Mouse (Mus musculus): Measurements from ENCODE around the gene Htatip2.
A peak's percentile ranks its signal among the peaks of the same experiment; 100 is the strongest.

The Htatip2 gene

GRCm38 (mm10) chr7:49786618-49787382 lies 27.9 kb downstream of the Htatip2 start:
- peak; percentile 22 for DNase-seq (ENCODE audit: low spot score)

- no peak for DNase-seq (ENCODE audit: low spot score)
Observed at GRCm38 (mm10) chr7:49787383-49787645, 28.4 kb downstream of the Htatip2 start.

DNA sequence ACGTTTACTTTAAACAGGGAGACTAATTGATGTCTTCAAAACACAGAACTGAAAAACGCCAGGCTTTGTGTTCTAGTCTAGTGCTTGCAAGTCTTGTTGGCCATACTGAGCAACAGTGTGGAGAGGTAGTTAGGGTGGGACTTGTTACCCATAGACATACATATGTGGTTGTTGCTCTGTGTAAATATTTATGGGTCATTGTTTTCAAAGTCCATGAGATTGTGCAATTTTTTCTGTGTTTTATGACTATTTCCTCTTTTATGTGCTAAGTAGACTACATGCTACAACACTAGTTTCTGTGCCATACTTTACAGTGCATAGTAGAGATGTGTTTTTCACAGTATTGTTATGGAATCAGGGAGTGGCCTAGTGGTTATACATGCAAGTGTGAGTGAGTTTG lies 35.4 kb downstream of the Htatip2 start:
- no peak for DNase-seq (ENCODE audit: low spot score)

- no peak for DNase-seq (ENCODE audit: low spot score)
Observed at GRCm38 (mm10) chr7:49797171-49797570, 38.3 kb downstream of the Htatip2 start.

DNA sequence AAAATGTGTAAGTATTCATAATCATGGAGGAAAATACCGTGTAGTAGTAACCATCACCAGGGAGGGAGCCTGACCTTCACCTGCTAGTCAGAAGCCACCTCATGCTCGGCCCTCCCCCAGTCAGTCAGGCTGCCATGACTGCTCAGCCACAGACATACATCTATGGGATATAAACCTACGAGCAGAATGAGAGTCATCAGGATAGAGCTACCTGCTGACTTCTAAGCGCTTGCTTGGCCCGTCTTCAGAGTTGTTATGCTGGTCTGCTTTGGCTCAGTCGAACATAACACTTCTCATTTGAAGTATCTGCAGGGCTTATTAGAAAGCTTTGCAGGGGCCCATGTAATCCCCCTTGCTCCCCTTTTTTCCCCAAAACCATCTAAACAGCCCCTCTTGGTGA lies 44.6 kb downstream of the Htatip2 start:
- no peak for DNase-seq (ENCODE audit: low spot score)

DNA sequence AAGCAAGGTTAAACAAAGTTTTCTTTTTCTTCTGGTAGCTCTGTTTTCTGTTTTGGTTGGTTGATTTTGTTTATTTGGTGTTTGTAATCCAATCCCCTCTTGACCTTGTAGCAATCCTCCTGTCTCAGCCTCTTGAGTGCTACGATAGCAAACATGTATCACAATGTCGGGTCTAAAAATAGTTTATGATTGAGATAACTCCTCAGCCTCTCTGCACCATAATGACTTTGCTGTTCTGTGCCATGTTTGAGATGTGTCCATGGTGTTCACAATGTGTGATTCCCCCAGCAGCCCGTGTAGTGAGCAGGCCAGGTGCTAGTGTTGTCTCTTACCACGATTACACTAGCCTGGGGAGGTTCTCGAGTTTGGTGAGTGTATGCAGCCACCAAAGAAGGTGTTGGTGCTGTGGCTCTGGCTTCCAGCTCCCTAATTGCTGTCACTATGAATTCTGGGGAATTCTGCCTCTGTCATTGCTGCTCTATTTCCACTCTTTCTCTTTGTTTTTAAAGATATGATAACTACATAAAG lies 45.8 kb downstream of the Htatip2 start:
- no peak for DNase-seq (ENCODE audit: low spot score)

DNA sequence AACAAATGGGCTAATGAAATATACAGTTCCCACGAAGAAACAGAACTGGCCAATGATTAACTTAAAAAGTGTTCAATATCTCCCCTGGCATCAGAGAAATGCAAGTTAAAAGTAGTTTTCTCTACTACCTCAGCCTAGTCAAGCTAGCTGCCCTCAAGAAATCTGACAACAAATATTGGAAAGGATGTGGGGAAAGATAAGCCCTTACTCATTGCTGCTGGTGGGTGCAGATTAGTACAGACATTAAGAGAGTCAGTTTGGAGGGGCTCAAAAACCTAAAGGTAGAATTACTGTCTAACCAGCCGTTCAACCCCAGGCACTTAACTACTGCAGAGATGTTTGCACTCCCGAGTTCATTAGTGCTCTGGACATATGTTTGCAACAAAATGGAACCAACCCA lies 46.7 kb downstream of the Htatip2 start:
- DNase-seq (ENCODE audit: low spot score) = no peak

DNA sequence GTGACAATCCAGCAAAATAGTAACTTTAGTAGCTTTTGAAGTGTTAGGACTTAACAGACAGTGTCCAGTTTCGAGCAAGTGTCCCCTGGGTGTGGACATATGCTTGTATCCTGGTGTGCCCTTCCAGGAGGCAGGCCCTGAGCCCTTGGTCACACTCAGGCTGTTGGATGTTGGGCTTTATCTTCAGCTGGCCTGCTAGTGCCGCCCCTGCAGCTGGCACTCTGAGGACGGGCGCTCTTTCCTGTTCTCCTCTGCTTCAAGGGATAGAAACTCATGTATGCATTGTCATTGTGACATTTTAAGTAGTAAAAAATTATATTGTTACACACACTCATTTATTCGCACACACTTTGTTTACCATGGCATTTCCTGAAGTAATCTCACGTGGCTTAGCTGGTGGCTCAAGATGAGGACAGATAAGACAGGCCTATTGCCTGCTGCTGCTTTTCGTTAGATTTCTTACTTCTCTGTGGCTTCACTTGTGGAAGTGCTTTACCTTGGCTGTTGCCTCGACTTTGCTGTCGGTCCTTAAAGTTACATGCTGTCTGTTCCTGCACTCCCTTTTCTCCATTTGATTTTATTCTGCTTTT lies 48.3 kb downstream of the Htatip2 start:
- no peak for DNase-seq (ENCODE audit: low spot score)

DNA sequence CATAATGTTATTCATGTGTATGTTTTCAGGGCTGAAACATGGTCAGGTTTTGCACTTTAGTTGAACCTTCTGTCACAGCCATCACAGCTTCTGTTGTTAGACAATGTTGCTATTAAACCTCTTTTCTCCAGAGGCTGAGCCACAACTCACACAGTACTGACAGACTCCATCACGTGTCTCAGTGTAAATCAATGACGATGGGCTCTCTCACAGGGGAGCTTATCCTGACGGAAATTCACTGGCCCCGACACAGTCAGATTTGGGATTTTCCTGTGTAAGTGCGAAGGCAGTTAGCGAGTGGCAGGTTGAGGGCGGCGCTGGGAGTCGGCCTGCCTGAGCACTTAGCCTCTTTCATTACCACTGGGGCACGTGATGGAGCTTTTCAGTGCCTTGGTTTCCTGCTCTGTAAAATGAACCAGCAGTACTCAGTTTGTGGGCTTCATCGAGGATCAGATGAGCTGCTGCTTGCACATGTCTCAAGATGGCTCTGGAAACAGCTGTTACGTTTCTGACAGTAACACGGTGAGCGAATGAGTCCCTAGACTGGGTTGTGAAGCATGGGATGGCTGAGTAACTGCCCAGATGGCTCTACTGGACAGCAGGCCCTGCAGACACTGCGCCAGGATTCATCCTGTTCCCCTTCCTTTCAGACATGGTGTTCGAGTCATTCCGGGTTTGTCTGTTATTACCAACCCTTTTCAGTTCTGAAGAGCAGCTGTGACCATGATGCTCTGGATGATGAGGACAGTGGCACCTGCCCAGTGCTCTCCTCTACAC lies 49.1 kb downstream of the Htatip2 start:
- no peak for DNase-seq (ENCODE audit: low spot score)

GRCm38 (mm10) chr7:49809100-49809499 lies 50.2 kb downstream of the Htatip2 start:
- no peak for DNase-seq (ENCODE audit: low spot score)

DNA sequence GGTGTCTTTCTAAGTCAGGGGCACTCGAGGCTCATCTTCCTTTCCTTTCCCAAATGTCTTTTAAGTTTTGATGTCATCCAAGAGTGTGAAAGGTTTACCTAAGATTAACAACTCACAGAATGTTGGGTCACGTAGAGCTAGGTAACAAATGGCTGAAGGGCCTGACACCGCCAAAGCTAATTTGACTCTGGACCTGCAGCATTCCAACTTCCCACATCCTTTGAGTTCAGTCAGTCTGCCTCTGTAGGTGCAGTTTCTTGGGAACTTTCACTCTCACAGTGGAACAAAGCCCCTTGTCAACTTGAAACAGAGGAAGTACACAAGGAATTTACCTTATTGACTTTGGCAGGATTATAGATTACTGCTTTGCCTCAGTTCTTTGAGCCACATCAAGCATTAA lies 50.6 kb downstream of the Htatip2 start:
- no peak for DNase-seq (ENCODE audit: low spot score)

GRCm38 (mm10) chr7:49811346-49811745 lies 52.4 kb downstream of the Htatip2 start:
- DNase-seq (ENCODE audit: low spot score) = peak; percentile 23

- no peak for DNase-seq (ENCODE audit: low spot score)
Observed at GRCm38 (mm10) chr7:49819393-49819792, 60.5 kb downstream of the Htatip2 start.

DNA sequence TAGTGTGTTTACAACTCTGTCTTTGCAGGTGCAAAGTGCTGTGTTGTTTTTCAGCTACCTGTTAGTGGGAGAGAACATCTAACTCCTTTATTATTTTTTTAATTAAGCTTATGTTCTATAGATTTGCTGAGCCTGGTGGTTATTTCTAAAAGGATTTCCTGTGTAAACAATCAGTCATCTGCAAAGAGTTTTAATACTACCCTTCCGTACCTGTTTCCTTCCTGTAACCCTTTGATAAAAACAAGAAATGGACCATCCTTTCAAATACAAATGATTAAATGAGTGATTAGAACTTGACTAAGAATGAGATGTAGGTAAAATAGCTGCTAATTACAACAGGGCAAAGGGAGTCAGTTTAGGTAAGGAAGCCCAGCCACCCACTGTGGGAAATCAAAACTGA lies 62.5 kb downstream of the Htatip2 start:
- DNase-seq (ENCODE audit: low spot score) = no peak

- no peak for DNase-seq (ENCODE audit: low spot score)
Observed at GRCm38 (mm10) chr7:49822028-49822427, 63.1 kb downstream of the Htatip2 start.

All from embryo, embryonic 10 days (tissue).